Mouse (Mus musculus) heart, adult 8-10 months (tissue): ENCODE results near the gene Agap2. TPM values are rescaled to one million over a fixed set of nuclear protein-coding genes. Genes with fewer than 3 reads are reported as not detected.
"Not testable (repeated sequence)": the region's sequence is repeated elsewhere in the genome, so short reads cannot be mapped to it uniquely, and the experiment has no call there.

Experiments used
- DNase-seq: peaks from one replicate; pipeline ENCODE4 v3.0.0; 2022; ENCODE audit warnings: low spot score
- total RNA-seq, 4 experiments: library from RNA; stranded (reverse); gene quantifications; 2 replicates each; pipeline ENCODE4 v1.2.4; 2022

The Agap2 gene
- total RNA-seq, 4 experiments from 2014 or later = 3.6 to 6.1 (median 4.8) TPM

DNA sequence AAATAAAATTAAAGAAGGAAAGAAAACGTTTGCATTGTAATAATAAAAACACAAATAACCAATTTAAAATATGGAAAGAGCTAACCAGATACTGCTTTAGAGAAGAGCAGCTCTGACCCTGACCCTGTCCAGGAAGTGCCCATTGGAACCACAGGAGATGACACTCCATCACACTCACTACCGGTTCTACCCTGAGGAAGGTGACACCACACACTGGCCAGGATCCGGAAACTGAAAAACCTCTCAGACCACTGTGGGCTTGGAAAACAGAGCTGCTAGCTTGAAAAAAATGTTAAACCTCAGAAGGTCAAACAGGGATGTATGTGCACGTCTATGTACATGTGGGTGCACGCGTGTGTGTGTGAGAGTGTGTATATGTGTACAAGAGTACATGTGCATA lies 26.1 kb downstream of the Agap2 start:
- DNase-seq = no peak

DNA sequence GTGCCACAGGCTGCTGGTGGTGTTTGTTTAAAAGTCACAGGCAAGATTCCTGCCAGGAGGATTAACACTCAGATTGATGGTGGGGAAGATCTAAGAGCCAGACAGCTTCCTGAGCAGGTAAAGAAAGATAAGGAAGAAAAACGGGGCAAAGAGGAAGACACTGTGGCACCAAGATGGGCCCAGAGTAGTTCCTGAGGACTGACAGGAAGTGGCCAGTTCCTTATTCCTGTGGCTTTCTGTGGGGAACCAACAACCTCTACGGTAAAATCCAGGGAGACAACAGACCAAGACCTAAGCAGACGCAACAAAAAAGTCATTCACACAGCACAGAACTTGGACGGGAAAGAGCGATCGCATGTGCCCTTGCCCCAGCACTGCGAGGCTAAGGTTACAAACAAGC lies 28.5 kb downstream of the Agap2 start:
- no peak for DNase-seq

DNA sequence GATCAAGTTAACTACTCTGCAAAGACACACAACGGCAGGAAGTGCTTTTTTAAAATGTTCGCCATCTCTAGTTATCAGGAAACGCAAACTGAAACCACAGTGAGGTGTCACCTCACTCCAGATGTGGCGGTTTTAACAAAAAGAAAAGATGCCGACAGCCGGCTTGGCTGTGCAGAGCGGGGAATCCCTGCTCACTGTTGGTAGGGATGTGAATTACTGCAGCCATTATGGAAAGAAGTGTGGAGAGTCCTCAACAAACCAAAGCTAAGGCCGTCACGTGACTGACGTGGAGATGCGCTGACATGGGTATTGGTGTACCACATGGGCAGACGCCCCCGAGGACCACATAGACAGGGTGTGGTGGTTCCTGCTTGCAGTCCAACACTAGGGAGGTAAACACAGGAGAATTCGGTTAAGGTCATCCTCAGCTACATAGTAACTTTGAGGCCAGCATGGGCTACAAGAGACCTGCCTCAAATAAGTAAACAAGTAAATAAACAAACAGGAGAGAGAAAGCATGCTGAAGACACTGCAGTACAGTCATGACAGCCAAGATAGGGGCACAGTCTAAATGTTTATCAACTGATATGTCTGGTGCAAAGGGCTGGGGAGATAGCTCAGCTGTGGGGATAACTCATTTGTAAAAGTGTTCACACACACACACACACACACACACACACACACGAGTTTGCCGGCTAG lies 32.6 kb downstream of the Agap2 start:
- DNase-seq = no peak

DNA sequence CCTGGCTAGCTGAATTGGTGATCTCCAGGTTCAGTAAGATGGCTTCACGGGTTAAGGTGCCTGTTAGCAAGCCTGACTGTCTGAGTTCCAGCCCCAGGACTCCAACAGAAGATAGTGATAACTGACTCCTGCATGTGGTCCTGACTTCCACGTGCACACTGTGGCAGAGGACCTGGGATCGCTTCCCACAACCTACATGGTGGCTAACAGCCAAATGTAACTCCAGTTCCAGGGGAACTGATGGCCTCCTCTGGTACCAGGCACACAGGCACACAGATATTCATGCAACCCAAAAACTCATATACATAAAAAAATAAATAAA lies 33.1 kb downstream of the Agap2 start:
- no peak for DNase-seq

DNA sequence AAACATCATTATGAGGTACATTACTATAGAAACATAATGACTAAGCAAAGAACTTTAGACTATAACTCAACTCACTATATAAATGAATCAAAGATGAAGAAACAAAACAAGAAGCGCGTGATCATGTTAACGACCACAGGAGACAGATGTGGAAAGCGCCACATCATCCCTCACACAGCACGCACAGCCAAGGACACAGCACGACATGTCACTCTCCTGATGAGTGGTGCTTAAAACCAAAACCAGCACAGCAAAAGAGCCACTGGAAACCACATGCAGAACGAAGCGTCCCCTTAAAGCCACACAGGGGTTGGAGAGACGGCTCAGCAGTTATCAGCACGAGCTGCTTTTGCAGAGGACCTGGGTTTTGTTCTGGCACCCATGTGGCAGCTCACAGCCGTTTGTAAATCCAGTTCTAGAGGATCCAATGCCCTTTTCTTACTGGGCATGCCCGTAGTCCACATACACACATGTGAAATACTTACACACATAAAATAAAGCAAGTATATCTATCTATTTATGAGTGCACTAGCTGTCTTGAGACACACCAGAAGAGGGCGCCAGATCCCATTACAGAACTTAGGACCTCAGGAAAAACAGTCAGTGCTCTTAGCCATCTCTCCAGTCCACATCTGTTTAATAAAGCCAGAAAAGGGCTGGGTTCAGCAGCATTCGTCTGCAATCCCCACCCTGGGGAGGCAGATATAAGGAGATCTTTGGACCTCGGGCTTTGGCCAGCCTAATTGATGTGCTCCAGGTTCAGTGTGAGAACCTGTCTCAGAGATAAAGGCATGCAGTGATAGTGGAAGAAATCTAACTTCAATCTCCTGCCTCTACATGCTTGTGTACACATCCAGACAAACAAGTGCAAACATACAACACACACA lies 36.2 kb downstream of the Agap2 start:
- no peak for DNase-seq

DNA sequence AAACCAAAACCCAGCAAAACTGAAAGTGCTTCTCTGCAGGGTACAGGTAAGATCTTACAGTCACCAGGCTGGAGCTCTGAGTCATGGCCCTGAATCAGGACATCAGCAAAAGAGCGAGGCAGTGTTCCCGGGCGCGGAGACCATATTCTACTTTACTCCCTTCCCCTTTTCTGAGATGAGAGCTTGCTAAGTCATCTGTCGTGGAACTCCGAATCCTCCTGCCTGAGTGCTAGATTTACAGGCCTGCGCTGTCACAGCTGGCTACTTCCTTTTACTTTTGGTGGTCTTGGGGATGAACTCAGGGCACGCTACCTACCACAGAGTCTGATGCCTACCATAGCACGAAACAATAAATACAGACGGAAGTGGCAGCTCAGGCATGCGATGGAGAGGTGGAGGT lies 39.3 kb downstream of the Agap2 start:
- no peak for DNase-seq

DNA sequence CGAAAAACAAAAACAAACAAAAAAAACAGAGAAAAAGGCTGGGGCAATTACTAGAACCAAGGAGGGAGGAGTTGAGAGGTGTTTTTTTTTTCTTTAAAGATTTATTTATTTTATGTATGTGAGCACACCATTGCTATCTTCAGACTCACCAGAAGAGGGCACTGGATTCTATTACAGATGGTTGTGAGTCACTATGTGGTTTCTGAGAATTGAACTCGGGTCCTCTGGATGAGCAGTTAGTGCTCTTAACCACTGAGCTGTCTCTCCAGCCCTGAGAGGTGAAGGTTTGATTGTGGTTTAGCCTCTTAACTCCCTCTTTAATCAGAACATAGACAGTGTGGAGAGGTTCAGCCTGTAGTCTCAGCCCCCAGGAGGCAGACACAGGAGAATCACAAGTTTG lies 40.0 kb downstream of the Agap2 start:
- DNase-seq = no peak

DNA sequence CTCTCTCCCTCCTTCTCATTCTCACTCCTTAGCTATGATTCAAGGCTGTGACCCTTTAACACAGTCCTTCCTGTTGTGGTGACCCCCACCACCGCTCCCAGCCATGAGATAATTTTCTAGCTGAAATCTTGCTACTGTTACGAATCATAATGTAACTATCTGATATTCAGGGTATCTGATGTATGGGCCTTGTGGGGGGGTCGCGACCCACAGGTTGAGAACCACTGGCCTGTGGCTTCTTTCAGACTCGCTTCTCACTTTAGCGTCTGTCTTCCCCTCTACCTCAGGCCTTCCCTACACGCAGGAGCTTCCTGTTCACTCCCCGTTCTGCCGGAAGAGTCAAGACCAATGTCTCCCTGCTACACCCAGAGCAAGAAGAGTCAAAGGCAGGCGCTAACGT lies 43.4 kb downstream of the Agap2 start:
- DNase-seq = no peak

DNA sequence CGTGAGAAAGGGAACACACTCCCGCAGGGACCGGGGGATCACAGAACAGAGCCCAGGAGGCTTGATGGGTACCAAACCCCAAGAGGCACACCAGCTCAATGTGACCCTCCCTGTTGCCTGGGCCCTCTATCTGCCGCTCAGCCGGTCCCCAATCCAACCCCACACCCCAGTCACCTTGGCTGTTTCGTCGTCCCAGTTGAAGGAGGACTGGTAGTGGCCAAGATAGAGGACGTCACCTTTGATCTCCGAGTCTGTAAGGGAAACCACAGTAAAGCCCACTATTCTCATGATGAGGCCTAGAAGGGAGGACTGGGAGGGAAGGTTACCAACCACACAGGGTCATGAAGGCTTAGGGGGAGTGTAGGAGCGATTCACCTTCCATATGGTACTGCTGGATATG lies 44.1 kb downstream of the Agap2 start:
- DNase-seq = no peak

DNA sequence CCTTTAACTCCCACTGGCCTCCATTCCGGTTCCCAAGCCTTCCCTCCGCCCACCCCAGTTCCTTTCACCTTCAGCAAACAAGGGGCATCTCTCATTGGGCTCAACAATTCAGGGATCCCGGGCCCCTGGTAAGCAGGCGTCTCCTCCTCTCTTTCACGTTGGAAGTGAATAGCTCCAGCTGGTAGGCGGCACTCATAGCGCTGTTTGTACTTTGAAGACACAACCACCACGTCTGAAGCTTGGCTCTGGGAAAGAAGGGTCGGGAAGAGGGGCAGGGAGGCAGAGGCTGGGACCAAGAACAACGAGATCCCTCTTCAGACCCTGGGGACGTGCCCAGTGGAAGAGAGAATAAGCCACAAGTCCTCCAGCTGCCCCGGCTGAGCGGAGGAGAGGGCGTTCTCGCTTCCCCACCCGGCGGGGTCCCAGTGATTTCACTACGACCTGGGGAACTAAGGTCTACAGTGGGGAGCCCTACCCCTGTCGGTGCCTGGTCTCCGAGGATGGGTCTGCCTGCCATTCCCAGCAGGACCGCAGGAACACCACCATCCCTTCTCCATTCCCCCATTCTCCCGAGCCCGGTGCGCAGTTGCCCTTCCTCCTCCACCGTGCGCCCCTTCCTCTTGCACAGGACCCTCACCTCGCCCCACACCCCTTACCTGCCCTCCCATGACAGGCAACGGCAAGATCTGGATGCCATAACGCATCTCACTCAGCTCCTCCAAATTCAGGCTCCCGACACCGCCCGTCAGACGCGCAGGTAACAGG lies 45.4 kb downstream of the Agap2 start:
- DNase-seq = no peak

DNA sequence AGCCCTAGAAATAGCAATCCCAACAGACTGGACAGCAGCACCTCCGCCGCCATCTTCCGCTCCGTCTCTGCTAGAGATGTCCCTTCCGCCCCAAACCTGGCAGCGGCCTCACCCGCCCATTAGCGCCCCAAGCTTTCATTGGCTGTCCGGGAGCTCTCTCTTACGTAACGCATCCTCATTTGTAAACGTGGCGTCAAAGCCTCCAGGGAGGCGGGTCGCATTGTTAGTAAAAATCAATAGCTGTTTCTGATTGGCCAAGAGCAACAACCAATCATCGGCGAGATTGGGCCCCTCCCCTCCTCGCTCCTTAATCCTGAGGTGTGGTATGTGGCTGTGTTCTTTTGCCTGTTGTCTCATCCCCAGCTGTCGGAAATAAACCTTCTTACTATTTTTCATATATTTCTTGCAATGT lies 46.0 kb downstream of the Agap2 start, which contains the start of gene Os9:
Gene Os9, minus strand, starts transcription at position 66 of the 412 bp plus-strand sequence.
- peak; percentile 98 for DNase-seq

DNA sequence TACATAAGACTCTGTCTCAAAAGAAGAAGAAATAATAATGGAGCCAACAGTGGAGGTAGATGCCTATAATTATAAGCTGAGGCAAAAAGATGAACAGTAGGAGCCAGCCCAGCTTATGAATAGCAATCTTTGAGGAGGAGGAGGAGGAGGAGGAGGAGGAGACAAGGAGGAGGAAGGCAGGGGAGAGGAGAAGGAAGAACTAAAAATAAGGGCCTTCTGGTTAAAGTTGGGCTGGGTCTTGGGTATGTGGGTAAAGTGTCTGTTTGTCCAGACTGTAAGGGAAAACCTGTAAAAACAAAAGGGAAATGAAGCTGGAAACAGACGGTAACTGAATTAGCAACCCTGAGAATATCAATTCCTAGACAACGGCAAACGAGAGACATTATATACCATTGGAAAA lies 46.9 kb downstream of the Agap2 start:
- DNase-seq = no peak

DNA sequence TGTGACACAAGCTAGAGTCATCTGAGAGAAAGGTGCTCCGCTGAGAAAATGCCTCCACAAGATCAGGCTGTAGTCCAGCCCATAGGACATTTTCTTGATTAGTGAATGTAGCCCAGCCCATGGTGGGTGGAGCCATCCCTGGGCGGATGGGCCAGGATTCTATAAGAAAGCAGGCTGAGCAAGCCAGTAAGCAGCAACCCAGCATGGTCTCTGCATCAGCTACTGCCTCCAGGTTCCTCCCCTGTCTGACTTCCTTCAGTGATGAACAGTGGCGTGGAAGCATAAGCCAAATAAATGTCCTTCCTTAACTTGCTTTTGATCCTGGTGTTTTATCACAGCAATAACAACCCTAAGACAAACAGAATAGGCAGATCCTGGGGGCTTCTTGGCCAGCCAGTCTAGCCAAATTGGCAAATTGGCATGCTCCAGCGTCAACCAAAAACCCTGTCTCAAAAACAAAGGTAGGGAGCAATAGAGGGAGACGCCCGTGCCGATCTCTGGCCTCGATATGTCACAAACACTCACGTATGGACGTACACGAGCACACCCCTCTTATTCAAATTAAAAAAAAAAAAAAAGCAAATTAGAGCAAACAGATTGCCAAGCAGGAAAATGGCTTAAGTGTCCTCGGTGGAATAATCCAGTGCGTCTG lies 47.8 kb downstream of the Agap2 start:
- DNase-seq = no peak

DNA sequence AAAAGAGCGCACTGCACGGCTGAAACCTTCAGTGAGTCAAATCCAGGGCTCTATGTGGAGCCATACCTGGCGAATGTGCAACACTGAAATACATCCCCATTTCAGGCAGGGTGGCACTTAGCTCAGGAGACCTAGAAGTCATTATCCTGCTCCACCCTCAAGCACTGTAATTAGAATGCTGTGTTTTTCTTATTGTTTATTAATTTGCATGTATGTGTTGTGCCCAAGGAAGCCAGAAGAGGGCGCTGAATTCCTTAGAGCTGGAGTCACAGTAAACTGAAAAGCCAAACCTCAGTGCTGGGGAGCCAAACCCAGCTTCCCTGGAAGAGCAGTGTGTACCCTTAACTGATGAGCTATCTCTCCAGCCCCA lies 48.3 kb downstream of the Agap2 start:
- DNase-seq = peak; percentile 59

DNA sequence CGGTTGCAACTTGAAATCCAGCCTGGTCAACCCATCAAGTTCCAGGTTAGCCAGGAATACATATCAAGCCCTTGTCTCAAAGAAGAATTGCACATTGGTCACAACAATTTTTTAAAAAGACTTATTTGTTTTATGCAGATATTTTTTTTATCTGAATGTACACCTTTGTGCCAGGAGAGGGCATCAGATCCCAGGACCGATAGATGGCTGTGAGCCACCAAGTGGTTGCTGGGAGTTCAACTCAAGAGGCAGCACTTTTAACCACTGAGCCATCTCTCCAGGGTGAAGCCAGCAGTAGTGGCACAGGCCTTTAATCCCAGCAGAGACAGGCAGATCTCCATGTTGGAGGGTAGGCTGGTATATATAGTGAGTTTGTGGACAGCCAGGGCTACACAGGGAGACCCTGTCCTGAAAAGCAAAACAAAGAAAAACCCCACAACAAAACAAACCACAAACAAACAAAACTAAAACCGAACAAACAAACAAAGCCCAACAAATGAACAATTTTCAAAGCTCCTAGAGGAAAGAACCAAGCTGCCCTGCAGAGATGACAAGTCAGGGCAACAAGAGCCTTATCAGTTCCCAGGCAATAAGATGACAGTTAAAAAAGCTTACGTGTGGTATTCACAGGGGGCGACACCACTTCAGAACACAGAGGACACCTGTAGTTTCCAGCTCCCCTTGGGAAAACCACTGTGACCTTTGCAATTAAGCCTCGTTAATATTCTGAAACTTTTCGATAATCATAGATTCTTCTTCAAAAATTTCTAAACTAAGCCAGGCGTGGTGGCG lies 50.3 kb downstream of the Agap2 start:
- no peak for DNase-seq

DNA sequence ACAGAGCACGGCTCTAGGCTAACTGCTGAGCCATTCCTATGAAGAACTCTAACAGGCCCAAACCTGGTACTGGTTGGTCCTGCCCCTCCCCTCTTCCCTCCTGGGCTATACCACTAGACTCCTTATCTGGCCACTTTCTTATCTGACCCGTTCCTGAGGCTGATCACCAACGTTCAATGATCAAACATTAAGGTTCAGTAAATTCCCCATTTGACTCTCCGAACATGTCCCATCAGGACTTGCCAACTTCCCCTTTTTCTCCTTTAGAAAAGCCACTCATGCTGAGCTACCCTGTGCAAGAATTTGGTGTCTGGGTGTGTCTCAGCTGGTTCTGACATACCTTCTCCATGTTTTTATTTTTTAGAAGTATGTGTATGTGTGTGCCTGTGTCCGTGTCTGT lies 51.5 kb downstream of the Agap2 start:
- DNase-seq = no peak

DNA sequence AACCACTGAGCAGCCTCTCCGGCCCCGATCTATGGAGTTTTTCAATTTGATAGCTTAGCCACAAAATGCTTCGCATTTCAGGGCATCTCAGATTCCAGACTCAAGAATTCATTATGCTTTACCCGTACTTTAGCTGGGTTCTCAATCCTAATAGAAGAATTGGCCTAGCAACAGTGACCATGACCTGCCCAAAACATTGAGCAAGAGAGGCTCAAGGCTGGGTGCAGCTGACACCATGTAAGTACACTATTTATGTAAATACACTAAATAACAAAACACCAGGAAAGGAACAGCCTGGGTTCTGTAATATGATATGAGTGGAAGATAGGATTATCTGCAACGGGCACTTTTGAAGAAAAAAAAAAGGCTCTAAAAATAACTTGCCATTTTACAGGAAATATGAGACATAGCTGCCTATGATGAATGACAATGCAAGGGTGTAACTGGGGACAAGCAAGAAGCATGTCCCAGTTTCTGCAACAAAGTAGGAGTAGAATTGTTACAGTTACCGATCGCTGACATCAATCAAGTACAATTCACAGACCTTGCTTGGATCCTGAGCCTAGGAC lies 52.7 kb downstream of the Agap2 start:
- DNase-seq = no peak

DNA sequence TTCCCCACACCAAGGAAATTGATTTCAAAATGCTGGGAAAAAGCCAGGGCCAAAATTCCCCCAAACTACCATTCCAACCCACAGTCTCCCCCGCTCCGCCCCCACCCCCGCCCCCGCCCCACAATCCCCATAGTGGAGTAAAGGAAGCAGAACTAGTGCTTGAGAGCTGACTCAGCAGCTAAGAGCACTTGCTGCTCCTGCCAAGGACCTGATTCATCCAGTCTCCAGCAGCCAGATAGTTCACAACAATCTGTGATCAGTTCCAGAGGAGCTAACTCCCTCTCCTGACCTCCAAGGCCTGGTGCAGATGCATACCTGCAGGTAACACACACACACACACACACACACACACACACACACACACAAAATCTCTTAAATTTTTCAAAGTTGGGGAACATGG lies 54.3 kb downstream of the Agap2 start:
- DNase-seq = no peak

DNA sequence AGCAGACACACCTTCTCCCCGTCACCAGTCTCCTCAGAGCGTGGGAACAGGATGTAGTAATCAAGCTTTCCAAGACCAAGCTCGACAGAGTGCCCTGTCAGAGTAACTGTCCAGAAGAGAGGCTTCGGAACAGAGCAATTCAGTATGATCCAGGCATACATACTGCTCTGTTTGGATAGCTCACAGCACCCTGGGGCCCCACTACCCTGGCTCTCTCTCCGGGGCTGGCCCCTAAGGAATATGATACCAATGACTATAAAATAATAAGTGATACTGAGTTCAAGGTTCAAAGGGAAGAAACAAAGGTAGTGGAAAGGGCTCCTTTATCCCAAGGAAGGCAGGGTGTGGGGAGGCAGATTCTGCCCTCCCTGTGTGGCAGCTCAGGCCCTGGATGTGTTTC lies 57.4 kb downstream of the Agap2 start:
- DNase-seq = no peak

DNA sequence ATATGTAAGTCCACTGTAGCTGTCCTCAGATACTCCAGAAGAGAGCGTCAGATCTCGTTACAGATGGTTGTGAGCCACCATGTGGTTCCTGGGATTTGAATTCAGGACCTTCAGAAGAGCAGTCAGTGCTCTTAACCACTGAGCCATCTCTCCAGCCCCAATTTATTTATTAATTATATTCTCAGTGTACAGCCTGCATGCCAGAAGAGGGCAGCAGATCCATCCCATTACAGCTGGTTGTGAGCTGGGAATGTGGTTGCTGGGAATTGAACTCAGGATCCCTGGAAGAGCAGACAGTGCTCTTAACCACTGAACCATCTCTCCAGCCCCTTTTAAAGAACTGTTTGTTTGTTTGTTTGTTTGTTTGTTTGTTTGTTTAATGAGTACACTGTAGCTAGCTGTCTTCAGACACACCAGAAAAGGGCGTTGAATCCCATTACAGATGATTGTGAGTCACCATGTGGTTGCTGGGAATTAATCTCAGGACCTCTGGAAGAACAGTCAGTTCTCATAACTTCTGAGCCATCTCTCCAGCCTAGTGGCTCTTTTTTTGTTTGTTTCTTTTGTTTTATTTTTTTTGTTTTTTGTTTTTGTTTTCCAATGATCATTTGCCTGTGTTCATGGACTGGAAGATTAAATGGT lies 59.4 kb downstream of the Agap2 start:
- DNase-seq = not testable (repeated sequence)
